Mouse (Mus musculus) brain, embryonic 14.5 days (tissue): ENCODE data around the gene Lpcat4.

ENCODE experiments used
- CTCF ChIP-seq: fragments of 200-500 bp; IDR thresholded peaks from 2 replicates; pipeline ENCODE4 v1.5.1; 2012; ENCODE audit warnings: inconsistent platforms, mild to moderate bottlenecking, moderate library complexity, borderline replicate concordance; ENCODE audit not compliant: insufficient read depth, insufficient read length; ENCODE audit errors: extremely low read depth
- POLR2A ChIP-seq: fragments of 200-500 bp; IDR thresholded peaks from 2 replicates; pipeline ENCODE4 v1.6.1; 2012; ENCODE audit warnings: mild to moderate bottlenecking, inconsistent platforms, borderline replicate concordance; ENCODE audit not compliant: poor library complexity, insufficient read depth, insufficient read length, severe bottlenecking; ENCODE audit errors: extremely low read depth

GRCm38 (mm10) chr2:112254675-112255515 is 15.6 kb downstream of the Lpcat4 start:
- TF ChIP-seq CTCF (no peak), POLR2A (no peak)
